Mouse (Mus musculus): Measurements from ENCODE around the gene Nup155. TPM values are rescaled to one million over a fixed set of nuclear protein-coding genes. Genes with fewer than 3 reads are reported as not detected.
"Not testable (repeated sequence)": the region's sequence is repeated elsewhere in the genome, so short reads cannot be mapped to it uniquely, and the experiment has no call there.

Nup155 gene
- total RNA-seq (2018; cell fraction: chromatin; rRNA removed): 10 to 100 TPM; 16.4 to 82.0 (median 55.4) TPM
- total RNA-seq (2018; cell fraction: cytosol; rRNA removed): 10 to 100 TPM in 5 of 26 experiments, 1 to 10 TPM in 21; 4.7 to 13.1 (median 9.0) TPM
- total RNA-seq (2018; cell fraction: nucleus; rRNA removed): 10 to 100 TPM; 10.9 to 63.8 (median 26.0) TPM
- polyA plus RNA-seq (2018): 7.4 to 17.0 TPM (median 9.2 TPM) in 3 replicates

DNA sequence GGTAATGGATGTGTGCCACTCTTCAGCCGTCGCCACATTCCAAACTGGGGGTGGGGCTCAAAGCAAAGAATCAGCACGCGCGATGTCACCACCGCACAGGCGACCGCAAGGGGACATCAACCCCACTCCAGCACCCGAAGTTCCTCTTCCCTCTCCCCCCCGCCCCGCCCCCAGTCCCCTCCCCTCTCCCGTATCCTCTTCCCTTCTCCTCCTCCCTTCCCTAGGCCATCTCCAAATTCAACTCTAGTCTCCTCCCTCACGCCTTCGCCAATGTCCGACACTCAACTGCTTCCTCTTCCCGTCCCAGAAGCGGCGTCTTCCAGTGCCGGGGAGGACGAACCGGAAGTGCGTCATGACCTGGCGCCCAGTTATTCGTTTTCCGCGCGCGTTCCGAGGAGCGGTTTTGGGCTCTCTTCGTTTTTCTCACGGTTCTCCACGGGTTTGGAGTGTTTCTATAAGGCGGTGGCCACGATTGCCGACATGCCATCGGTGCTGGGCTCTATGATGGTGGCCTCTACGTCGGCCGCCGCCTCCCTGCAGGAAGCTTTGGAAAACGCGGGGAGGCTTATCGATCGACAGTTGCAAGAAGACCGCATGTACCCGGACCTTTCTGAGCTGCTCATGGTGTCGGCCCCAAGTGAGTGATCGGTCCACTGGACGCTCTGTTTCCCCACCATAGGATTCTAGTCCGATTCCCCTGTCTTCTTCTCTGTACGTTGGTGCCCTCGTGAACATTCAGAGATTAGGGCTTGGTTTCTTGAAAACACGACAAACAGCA, at the start of gene Nup155:
Gene Nup155 (plus strand): TSS at position 308 of the 778 bp plus-strand sequence.
- WGBS (ENCODE audit: missing documents): under 1% methylated on average over 50 of the region's 54 CpGs
- Histone ChIP-seq H3K36me3 (ENCODE audit: inconsistent target) (peaks cover 10% of the 10 kb centered on the region; the same call in 1 of the 2 replicates), H3K4me3 (ENCODE audit: inconsistent target) (peak within 1 kb of the TSS; percentile 100), H3K27ac (peak within 1 kb of the TSS; percentile 64), H3K79me2 (ENCODE audit: inconsistent target) (peaks cover 35% of the 10 kb centered on the region)

DNA sequence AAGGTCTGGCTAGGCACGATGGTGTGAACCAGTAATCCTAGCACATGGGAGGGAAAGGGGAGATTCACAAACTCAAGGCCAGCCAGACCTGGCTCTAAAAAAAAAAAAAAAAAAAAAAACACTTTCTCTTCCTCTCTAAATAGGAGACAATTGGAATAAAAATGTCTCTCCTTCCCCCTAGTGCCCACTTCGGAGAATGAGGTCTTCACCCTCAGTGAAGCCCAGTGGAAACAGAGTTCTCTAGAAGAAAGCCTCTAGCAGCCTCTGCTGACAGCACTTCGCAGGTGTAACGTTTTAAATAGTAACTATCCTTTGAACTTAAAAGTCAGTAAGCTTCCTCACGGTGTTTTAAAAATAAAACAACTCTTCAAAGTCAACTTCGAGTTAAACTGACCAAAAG, 43.9 kb upstream of the Nup155 start:
- Histone ChIP-seq H3K4me3 (ENCODE audit: inconsistent target) (no peak overlapping the region), H3K36me3 (ENCODE audit: inconsistent target) (0 out of 2 replicates have a peak, but pooled peaks cover 6% of the 10 kb centered on the region), H3K27ac (no peak overlapping the region), H3K79me2 (ENCODE audit: inconsistent target) (no peaks in the 10 kb centered on the region)
- WGBS (ENCODE audit: missing documents): 78% methylated on average over 6 of the region's 6 CpGs

DNA sequence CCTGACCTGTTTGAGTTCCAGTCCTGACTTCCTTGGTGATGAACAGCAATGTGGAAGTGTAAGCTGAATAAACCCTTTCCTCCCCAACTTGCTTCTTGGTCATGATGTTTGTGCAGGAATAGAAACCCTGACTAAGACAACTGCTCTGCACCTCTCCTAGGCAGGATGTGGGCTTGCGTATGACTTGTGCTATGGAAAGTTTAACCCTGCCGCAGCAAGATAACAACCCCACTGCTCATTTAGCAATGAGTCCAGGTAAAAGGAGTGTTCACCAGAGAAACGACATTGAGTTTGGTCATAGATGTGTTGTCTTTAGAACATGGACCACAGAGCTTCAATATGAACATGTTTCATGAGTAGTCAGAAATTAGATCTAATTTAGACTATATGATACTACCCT, 35.9 kb upstream of the Nup155 start:
- peaks cover 16% of the 10 kb centered on the region for H3K36me3 ChIP-seq (ENCODE audit: inconsistent target)
- 96% methylated on average over 3 of the region's 3 CpGs for WGBS (ENCODE audit: missing documents)
- H3K79me2 ChIP-seq (ENCODE audit: inconsistent target); H3K4me3 ChIP-seq (ENCODE audit: inconsistent target); H3K27ac ChIP-seq: not testable (repeated sequence)

DNA sequence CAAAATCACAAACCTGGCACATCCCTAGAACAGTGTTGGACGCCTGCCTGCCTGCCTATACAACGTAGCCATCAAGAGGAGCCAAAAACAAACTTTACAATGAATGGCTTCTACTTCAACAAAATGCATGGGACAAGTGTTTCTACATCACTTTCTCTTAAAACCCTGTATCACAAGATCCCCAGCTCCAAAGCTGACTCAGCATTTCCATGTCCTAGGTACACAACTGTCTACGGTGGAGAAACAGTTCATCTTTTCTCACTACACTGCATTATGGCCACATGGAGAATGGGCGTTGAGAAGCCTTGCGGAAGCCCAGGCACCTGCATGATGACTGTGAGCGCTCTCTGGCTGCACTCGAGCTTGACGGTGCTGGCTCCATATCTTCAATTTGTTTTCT, 26.9 kb upstream of the Nup155 start:
- Histone ChIP-seq H3K79me2 (ENCODE audit: inconsistent target) (no peaks in the 10 kb centered on the region), H3K27ac (no peak overlapping the region), H3K36me3 (ENCODE audit: inconsistent target) (peaks cover 28% of the 10 kb centered on the region), H3K4me3 (ENCODE audit: inconsistent target) (no peak overlapping the region)
- WGBS (ENCODE audit: missing documents): 94% methylated on average over 8 of the region's 8 CpGs

DNA sequence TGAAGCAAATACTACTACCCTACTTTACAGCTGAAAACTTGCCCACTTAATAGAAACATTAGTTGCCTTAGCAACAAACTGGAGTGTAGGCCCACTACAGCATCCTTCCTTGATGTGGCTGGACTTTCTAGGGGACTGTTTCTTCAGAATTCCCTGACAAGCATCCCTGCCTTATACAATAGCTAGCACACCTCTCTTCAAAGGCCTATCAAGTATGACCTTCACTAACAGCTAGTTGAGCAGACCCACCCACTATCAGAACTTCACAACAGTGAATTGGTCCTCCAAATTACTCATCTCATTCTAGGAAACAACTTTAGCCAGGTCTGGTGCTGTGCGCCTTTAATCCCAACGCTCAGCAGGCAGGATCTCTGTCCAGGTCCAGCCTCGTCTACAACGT, 21.8 kb upstream of the Nup155 start:
- H3K27ac ChIP-seq: no peak overlapping the region
- H3K4me3 ChIP-seq (ENCODE audit: inconsistent target): no peak overlapping the region
- peaks cover 15% of the 10 kb centered on the region for H3K36me3 ChIP-seq (ENCODE audit: inconsistent target)
- no peaks in the 10 kb centered on the region for H3K79me2 ChIP-seq (ENCODE audit: inconsistent target)
- 90% methylated on average over 4 of the region's 4 CpGs for WGBS (ENCODE audit: missing documents)

DNA sequence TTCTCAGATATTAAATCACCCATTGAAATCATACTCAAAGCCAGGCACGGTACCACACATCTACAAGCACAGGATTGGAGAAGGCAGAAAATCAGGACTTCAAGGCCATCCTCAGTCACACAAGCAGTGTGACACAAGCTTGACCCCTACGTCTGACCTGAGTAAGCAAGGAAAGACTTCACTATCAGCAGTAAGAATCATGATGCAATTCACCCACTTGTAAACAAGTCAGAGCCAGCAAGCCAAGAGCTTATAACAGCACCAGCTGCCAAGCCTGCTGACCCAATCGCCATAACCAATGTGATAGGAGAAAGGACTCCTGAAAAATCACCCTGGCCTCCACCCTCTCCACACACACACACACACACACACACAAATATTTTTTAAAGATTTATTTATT, 20.4 kb upstream of the Nup155 start:
- Histone ChIP-seq H3K79me2 (ENCODE audit: inconsistent target) (no peaks in the 10 kb centered on the region), H3K4me3 (ENCODE audit: inconsistent target) (no peak overlapping the region), H3K27ac (no peak overlapping the region), H3K36me3 (ENCODE audit: inconsistent target) (peaks cover 23% of the 10 kb centered on the region)
- 93% methylated on average over 3 of the region's 3 CpGs for whole genome bisulfite sequencing (ENCODE audit: missing documents)

DNA sequence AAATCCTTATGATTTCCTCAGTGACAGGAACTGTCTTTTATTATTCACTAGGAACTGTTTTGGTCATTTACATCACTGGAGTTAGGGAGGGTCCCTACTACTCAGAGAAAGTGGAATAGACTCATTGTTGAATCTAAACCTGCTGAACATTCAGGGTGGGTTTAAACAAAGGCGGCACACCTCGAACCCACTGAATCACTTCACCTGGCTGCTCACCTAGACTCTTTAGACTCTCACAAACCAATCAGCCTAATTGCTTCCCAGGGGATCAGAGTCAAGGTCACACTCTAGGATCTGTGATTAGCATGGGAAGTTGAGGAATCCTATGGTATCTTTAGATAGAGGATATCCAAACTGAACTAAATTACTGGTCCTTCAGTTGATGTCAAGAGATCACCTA, 18.4 kb upstream of the Nup155 start:
- H3K36me3 ChIP-seq (ENCODE audit: inconsistent target): peaks cover 25% of the 10 kb centered on the region
- no peak overlapping the region for H3K27ac ChIP-seq
- 75% methylated on average over 2 of the region's 2 CpGs for WGBS (ENCODE audit: missing documents)
- H3K79me2 ChIP-seq (ENCODE audit: inconsistent target): peaks cover 11% of the 10 kb centered on the region; the same call in 1 of the 2 replicates
- no peak overlapping the region for H3K4me3 ChIP-seq (ENCODE audit: inconsistent target)

DNA sequence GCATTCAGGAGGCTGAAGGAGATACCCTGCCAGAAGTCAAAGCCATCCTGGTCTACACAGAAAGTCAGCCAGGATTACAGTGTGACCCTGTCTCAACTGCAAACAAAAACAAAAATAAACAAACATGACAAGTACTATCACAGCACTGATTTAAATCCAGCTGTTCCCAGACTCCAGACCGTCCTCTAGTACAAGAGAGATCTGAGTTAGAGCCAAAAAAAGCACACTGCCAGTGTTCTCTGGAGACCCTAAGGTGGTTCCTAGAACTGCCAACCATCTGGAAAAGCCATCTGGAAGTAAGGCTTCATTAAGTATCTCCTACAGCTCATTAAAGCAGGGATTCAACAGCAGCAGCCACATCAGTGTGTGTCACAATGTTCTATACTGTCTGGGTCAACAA, 16.4 kb upstream of the Nup155 start:
- H3K27ac ChIP-seq: not testable (repeated sequence)
- 100% methylated on average over 1 of the region's 1 CpGs for WGBS (ENCODE audit: missing documents)
- H3K36me3 ChIP-seq (ENCODE audit: inconsistent target): peaks cover 25% of the 10 kb centered on the region

DNA sequence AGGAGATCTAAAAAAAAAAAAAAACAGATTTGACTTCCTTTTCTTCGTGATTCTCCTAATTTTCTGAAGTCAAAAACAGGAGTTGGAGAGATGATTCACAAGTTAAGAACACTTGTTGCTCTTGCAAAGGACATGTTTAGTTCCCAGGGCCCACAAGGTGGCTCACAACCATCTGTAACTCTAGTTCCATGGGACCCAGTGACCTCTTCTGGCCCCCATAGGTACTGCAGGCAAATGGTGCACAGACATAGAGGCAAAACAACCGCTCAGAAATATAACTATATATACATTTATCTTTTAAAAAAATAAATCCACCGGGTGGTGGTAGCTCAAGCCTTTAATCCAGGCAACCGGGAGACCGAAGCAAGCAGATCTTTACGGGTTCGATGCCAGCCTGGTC, 11.2 kb upstream of the Nup155 start:
- H3K4me3 ChIP-seq (ENCODE audit: inconsistent target): peak overlapping the region; percentile 83
- 41% methylated on average over 7 of the region's 7 CpGs for WGBS (ENCODE audit: missing documents)

More for the DNA sequence above, 16.4 kb upstream of the Nup155 start:
- peaks cover 31% of the 10 kb centered on the region for H3K79me2 ChIP-seq (ENCODE audit: inconsistent target)
- not testable (repeated sequence) for H3K4me3 ChIP-seq (ENCODE audit: inconsistent target)

DNA sequence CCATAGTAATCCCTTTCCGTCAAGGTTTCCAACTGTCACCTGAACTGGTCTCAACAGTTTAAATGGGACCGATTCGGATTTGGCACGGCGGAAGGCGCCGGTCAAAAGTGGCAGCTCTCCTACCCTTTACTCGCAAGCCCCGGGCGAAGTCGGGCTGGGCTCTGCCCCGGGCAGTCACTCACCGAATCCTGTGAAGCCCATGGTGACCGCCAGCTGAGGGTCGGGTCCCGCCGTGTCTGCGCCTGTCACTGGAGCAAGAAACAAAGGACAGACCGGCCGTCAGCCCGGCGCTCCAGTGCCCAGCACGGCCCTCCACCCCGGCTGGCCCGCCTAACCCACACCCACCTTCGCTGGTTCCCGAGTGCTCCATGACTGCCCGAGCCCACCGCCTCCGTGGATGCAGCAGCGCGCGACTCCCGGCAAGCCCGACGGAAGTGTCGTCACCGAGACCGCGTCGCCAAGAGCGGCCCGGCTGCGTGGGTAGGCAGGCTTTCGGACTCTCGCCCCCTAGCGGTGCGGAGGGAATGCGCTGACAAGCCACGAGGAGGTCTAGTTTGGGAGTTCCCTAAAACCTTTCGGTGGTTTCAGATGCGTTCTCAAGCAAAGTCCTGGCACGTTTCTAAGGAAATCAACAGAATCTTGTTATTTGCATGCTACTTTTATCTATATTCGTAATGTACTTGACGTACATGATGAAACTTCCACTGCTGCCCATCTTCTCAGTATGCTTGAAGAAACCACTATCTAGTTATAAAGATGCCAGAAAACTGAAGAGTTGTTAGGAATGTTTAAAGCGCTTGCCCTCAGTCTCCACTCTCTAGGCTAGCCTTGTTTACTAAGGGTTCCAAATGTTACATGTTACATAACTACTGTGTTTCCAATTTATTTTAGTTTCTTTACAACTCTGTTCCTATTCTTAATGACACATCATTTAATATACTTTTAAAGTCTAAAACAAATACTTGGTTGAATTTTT, 10.0 kb upstream of the Nup155 start, which contains the start of gene Wdr70:
Gene Wdr70 (minus strand): TSS at position 436 of the 976 bp plus-strand sequence.
- peaks cover 43% of the 10 kb centered on the region for H3K79me2 ChIP-seq (ENCODE audit: inconsistent target)
- no peak within 1 kb of the TSS for H3K27ac ChIP-seq
- peak within 1 kb of the TSS; percentile 83 for H3K4me3 ChIP-seq (ENCODE audit: inconsistent target)
- whole genome bisulfite sequencing (ENCODE audit: missing documents): 2% methylated on average over 50 of the region's 56 CpGs
- H3K36me3 ChIP-seq (ENCODE audit: inconsistent target): no peaks in the 10 kb centered on the region

More for the DNA sequence above, 11.2 kb upstream of the Nup155 start:
- H3K79me2 ChIP-seq (ENCODE audit: inconsistent target): peaks cover 43% of the 10 kb centered on the region
- H3K27ac ChIP-seq: no peak overlapping the region
- 0 out of 2 replicates have a peak, but pooled peaks cover 10% of the 10 kb centered on the region for H3K36me3 ChIP-seq (ENCODE audit: inconsistent target)

DNA sequence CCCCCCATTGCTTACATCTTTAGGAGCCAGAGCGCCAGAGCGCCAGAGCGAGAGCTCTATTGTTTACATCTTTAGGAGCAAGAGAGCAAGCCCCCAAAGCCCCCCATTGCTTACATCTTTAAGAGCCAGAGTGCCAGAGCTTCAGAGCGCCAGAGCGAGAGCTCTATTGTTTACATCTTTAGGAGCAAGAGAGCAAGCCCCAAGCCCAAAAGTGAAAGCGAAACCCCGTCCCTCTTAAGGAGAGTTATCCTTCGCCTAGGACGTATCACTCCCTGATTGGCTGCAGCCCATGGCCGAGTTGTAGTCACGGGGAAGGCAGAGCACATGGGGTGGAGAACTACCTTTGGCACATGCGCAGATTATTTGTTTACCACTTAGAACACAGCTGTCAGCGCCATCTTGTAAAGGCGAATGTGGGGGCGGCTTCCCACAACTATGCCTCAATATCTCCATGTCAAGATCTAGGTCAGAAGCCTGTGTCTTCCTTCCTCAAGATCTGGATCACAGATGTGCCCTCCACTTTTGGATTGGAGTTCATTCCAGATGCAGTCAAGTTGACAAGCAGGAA, 7.0 kb upstream of the Nup155 start:
- not testable (repeated sequence) for H3K4me3 ChIP-seq (ENCODE audit: inconsistent target); H3K27ac ChIP-seq; H3K36me3 ChIP-seq (ENCODE audit: inconsistent target)
- peaks cover 18% of the 10 kb centered on the region for H3K79me2 ChIP-seq (ENCODE audit: inconsistent target)
- 92% methylated on average over 8 of the region's 15 CpGs for WGBS (ENCODE audit: missing documents)

DNA sequence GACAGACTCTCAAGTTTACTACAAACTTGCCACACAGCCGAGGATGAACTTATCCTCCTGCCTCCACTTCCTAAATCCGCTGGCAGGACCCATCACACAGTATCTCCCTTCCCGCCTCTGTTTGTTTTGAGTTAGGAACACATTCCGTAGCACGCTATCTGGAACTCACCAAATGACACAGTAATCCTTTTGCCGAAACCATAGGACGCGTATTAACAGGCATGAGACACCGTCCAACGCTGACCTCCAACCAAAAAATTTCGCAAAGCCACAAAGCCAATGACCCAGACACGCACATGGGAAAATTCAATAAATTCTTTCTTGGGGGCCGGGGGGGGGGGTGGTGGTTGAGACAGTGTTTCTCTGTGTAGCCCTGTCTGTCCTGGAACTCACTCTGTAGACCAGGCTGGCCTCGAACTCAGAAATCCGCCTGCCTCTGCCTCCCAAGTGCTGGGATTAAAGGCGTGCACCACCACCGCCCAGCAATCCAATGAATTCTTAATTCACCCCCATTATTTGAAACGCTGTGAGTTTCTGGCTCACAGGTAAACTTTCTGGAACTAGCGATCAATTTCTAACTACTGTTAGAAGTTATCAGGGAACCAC, 610 bp upstream of the Nup155 start:
- peak overlapping the region; percentile 64 for H3K27ac ChIP-seq
- peak overlapping the region; percentile 100 for H3K4me3 ChIP-seq (ENCODE audit: inconsistent target)
- peaks cover 3% of the 10 kb centered on the region; the same call in 1 of the 2 replicates for H3K36me3 ChIP-seq (ENCODE audit: inconsistent target)
- WGBS (ENCODE audit: missing documents): 59% methylated on average over 18 of the region's 19 CpGs
- H3K79me2 ChIP-seq (ENCODE audit: inconsistent target): peaks cover 35% of the 10 kb centered on the region

DNA sequence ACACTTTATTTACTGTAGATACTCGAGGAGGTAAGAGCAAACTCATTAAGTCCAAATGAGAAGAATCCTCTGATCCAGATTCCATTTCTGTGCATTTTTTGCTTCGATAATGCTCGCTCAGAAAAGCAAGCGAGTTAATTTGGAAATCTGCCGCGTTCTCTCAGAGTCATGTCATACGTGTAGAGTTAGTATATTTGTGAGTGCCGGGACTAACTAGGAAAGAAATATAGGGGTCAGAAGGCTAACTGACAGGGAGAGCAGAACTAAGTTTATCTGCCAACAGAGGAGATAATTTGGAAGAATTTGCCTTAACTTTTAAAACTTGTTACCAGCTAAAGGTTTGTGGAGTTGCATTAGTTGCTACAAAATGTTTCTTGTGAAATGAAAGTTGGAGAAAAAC, 709 bp downstream of the Nup155 start:
- 1% methylated on average over 8 of the region's 8 CpGs for WGBS (ENCODE audit: missing documents)
- Histone ChIP-seq H3K79me2 (ENCODE audit: inconsistent target) (peaks cover 35% of the 10 kb centered on the region), H3K36me3 (ENCODE audit: inconsistent target) (peaks cover 11% of the 10 kb centered on the region; the same call in 1 of the 2 replicates), H3K27ac (peak overlapping the region; percentile 64), H3K4me3 (ENCODE audit: inconsistent target) (peak overlapping the region; percentile 100)

DNA sequence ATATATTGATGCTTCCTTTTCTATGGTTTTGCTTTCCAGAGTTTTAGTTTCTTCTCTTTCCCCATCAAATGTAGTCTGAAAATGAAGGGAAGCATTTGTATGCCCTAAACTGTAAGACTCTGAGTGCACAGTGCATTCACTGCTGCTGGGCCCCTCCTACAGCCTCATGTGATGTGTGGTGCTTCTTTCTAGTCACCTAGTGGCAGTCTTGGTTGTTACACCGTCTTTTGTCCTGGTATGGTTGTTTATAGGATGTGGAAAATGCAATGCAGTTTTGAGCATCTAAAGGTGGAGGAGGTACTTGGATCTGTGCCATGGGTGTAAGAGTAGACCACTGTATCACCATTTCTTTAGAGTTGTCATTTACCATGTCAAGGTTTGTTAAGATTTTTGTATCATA, 20.2 kb downstream of the Nup155 start:
- Histone ChIP-seq H3K79me2 (ENCODE audit: inconsistent target) (no peaks in the 10 kb centered on the region), H3K36me3 (ENCODE audit: inconsistent target) (peaks cover 59% of the 10 kb centered on the region), H3K27ac (no peak overlapping the region), H3K4me3 (ENCODE audit: inconsistent target) (no peak overlapping the region)
- 92% methylated on average over 1 of the region's 1 CpGs for WGBS (ENCODE audit: missing documents)
